Mouse (Mus musculus) heart, adult 18-20 months (tissue): ENCODE results near the gene Olfr979. TPM values are rescaled to one million over a fixed set of nuclear protein-coding genes. Genes with fewer than 3 reads are reported as not detected.
"Not testable (repeated sequence)": the region's sequence is repeated elsewhere in the genome, so short reads cannot be mapped to it uniquely, and the experiment has no call there.

ENCODE experiments used
- DNase-seq, 2 experiments: peaks; one replicate each; pipeline ENCODE4 v3.0.0; 2021 to 2022; ENCODE audit warnings: mixed read lengths in 1 of 2
- long read RNA-seq, 2 experiments: library from polyadenylated mRNA; stranded (forward); transcript quantifications; one replicate each; pipeline ENCODE4 v2.0.0; 2021
- total RNA-seq, 2 experiments: library from RNA; stranded (reverse); gene quantifications; 2 replicates each; pipeline ENCODE4 v1.2.3; 2021

Gene Olfr979
- not detected for total RNA-seq
- long read RNA-seq, experiment 1, result 0 reads
- long read RNA-seq, experiment 2, result 0 reads

GRCm38 (mm10) chr9:40003365-40003764 lies at the start of gene Olfr979:
Gene Olfr979, minus strand, starts transcription at chr9:40003465.
- DNase-seq, result no peak

- DNase-seq, result no peak
Measured at GRCm38 (mm10) chr9:40050138-40050537, 46.9 kb upstream of the Olfr979 start.

- DNase-seq, result no peak
Measured at GRCm38 (mm10) chr9:40021164-40021563, 17.9 kb upstream of the Olfr979 start, which contains the start of gene Olfr981. Gene Olfr981, plus strand, starts transcription at chr9:40021464.

- no peak for DNase-seq
Measured at GRCm38 (mm10) chr9:40009482-40009881, 6.2 kb upstream of the Olfr979 start, which contains the start of gene Olfr980. Gene Olfr980, minus strand, starts transcription at chr9:40009582.

- DNase-seq, result no peak
Measured at GRCm38 (mm10) chr9:39991813-39992212, 11.5 kb downstream of the Olfr979 start, which contains the start of gene Olfr978. Gene Olfr978, plus strand, starts transcription at chr9:39992113.

- DNase-seq, result not testable (repeated sequence)
Measured at GRCm38 (mm10) chr9:39976581-39977145, 26.6 kb downstream of the Olfr979 start.

GRCm38 (mm10) chr9:39961033-39961432 lies 42.2 kb downstream of the Olfr979 start, which contains the start of gene Olfr976:
Gene Olfr976, minus strand, starts transcription at chr9:39961133.
- DNase-seq, result not testable (repeated sequence)

GRCm38 (mm10) chr9:39951946-39952345 lies 51.3 kb downstream of the Olfr979 start, which contains the start of gene Olfr975:
Gene Olfr975, minus strand, starts transcription at chr9:39952046.
- no peak for DNase-seq

Other genes starting within 250 kb of the Olfr979 start
- gene Olfr968, start 220.2 kb downstream of the Olfr979 start, total RNA-seq, result not detected
- not detected for gene Olfr969, start 212.5 kb downstream of the Olfr979 start, total RNA-seq
- gene Olfr970, start 194.6 kb downstream of the Olfr979 start, total RNA-seq, result not detected
- not detected for gene Olfr971, start 166.6 kb downstream of the Olfr979 start, total RNA-seq
- not detected for gene Olfr972, start 137.0 kb downstream of the Olfr979 start, total RNA-seq
- not detected for gene Olfr229, start 96.1 kb downstream of the Olfr979 start, total RNA-seq
- not detected for gene Olfr974, start 66.0 kb downstream of the Olfr979 start, total RNA-seq
- not detected for gene Olfr975, start 51.4 kb downstream of the Olfr979 start, total RNA-seq
- not detected for gene Olfr976, start 42.3 kb downstream of the Olfr979 start, total RNA-seq
- not detected for gene Olfr978, start 11.4 kb downstream of the Olfr979 start, total RNA-seq
- not detected for gene Olfr980, start 6.1 kb upstream of the Olfr979 start, total RNA-seq
- not detected for gene Olfr981, start 18.0 kb upstream of the Olfr979 start, total RNA-seq
- not detected for gene Olfr982, start 70.4 kb upstream of the Olfr979 start, total RNA-seq
- not detected for gene Olfr983, start 90.1 kb upstream of the Olfr979 start, total RNA-seq
- not detected for gene Olfr984, start 110.7 kb upstream of the Olfr979 start, total RNA-seq
- gene Olfr985, start 126.7 kb upstream of the Olfr979 start, total RNA-seq, result not detected
- not detected for gene Tmem225, start 144.7 kb upstream of the Olfr979 start, total RNA-seq
- not detected for gene Olfr986, start 177.5 kb upstream of the Olfr979 start, total RNA-seq
- gene Zfp202, start 188.9 kb upstream of the Olfr979 start, total RNA-seq, result 1 to 10 TPM; 2.5 to 2.7 TPM